Mouse (Mus musculus): ENCODE measurements at regions not wholly inside any gene's neighbourhood (a gene's known extent, or its start where the extent isn't known, plus 50 kb on each side); places are given as distances from the start of the nearest gene placed in this dataset.
"Not testable (repeated sequence)": the region's sequence is repeated elsewhere in the genome, so short reads cannot be mapped to it uniquely, and the experiment has no call there.

DNA sequence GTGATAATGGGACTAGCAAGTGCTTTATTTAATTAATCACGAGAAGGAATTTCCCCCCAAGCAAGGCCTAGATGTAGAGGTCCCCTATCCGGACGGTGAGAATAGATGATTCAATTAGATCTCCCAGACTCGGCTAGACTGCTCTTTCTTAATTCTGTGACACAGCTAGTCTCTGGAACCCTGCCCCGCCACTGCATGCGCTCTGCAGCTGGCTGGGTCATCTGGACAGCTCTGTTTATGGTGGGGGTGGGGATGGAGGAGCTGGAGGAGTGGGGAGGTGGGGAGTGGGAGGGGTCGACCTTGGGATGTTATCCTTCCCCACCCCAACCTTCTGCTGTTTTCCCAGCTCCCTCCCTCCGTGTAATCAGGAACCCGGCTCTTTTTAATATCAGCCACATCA is 147.5 kb upstream of the Sfswap start:
- Histone ChIP-seq H3K36me3 (no peaks in the 10 kb centered on the region), H3K4me3 (no peak overlapping the region), H3K27me3 (replicated peaks) (no peaks in the 10 kb centered on the region), H3K9ac (no peak overlapping the region), H3K4me1 (no peaks in the 10 kb centered on the region), H3K9me3 (no peaks in the 10 kb centered on the region), H3K4me2 (no peak overlapping the region), H3K27ac (replicated peaks) (no peak overlapping the region)
- no peak for ATAC-seq (ENCODE audit: extremely low read depth, insufficient number of reproducible peaks, low FRiP score, low TSS enrichment)
- 21% methylated on average over 9 of the region's 9 CpGs for WGBS

- Histone ChIP-seq H3K9me3 (no peaks in the 10 kb centered on the region), H3K36me3 (no peaks in the 10 kb centered on the region), H3K27me3 (replicated peaks) (no peaks in the 10 kb centered on the region), H3K27ac (replicated peaks) (no peak overlapping the region), H3K9ac (no peak overlapping the region), H3K4me3 (no peak overlapping the region), H3K4me2 (no peak overlapping the region), H3K4me1 (no peaks in the 10 kb centered on the region)
- 72% methylated on average over 5 of the region's 5 CpGs for WGBS
- ATAC-seq (ENCODE audit: extremely low read depth, insufficient number of reproducible peaks, low FRiP score, low TSS enrichment) = no peak
Measured at GRCm38 (mm10) chr5:129354877-129355276, 146.1 kb upstream of the Sfswap start.

- Histone ChIP-seq H3K36me3 (no peaks in the 10 kb centered on the region), H3K4me2 (no peak overlapping the region)
- no peak for ATAC-seq (ENCODE audit: extremely low read depth, insufficient number of reproducible peaks, low FRiP score, low TSS enrichment)
Measured at GRCm38 (mm10) chr5:129361527-129361926, 139.5 kb upstream of the Sfswap start.

DNA sequence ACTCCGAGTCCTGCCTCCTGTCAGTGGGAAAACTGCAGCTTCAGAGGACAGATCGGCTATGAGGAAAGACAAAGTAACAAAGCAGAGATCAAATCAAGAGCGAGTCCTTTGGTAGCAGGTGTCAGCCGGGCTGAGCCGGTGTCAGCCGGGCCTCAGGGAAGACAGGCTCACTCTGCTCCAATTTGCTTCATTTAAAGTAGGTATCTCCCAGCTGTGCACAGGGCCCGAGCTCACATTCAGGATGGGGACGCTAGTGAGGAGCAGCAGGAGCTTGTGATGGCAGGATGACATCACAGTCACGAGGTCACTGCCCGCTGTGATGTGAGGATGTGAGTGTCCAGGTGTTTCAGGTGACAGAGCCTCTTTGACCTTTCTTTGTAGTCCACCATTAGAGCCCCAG is 137.8 kb upstream of the Sfswap start:
- ATAC-seq (ENCODE audit: extremely low read depth, insufficient number of reproducible peaks, low FRiP score, low TSS enrichment) = no peak
- WGBS = 65% methylated on average over 10 of the region's 10 CpGs

More at GRCm38 (mm10) chr5:129361527-129361926, 139.5 kb upstream of the Sfswap start:
- Histone ChIP-seq H3K27ac (replicated peaks) (no peak overlapping the region), H3K9me3 (no peaks in the 10 kb centered on the region), H3K4me1 (no peaks in the 10 kb centered on the region), H3K9ac (no peak overlapping the region), H3K27me3 (replicated peaks) (no peaks in the 10 kb centered on the region), H3K4me3 (no peak overlapping the region)
- WGBS = 50% methylated on average over 2 of the region's 2 CpGs

GRCm38 (mm10) chr5:129365026-129365425 is 136.0 kb upstream of the Sfswap start:
- Histone ChIP-seq H3K27me3 (replicated peaks) (no peaks in the 10 kb centered on the region), H3K4me1 (no peaks in the 10 kb centered on the region), H3K36me3 (no peaks in the 10 kb centered on the region), H3K4me3 (no peak overlapping the region), H3K4me2 (no peak overlapping the region), H3K27ac (replicated peaks) (no peak overlapping the region), H3K9ac (no peak overlapping the region), H3K9me3 (no peaks in the 10 kb centered on the region)
- ATAC-seq (ENCODE audit: extremely low read depth, insufficient number of reproducible peaks, low FRiP score, low TSS enrichment) = no peak
- 65% methylated on average over 8 of the region's 8 CpGs for WGBS

More for the DNA sequence above, 137.8 kb upstream of the Sfswap start:
- Histone ChIP-seq H3K4me1 (no peaks in the 10 kb centered on the region), H3K27me3 (replicated peaks) (no peaks in the 10 kb centered on the region), H3K27ac (replicated peaks) (no peak overlapping the region), H3K4me3 (no peak overlapping the region), H3K4me2 (no peak overlapping the region), H3K9me3 (no peaks in the 10 kb centered on the region), H3K9ac (no peak overlapping the region), H3K36me3 (no peaks in the 10 kb centered on the region)

GRCm38 (mm10) chr5:129367266-129367665 is 133.8 kb upstream of the Sfswap start:
- Histone ChIP-seq H3K9me3 (no peaks in the 10 kb centered on the region), H3K9ac (no peak overlapping the region), H3K27ac (replicated peaks) (no peak overlapping the region), H3K4me3 (no peak overlapping the region), H3K27me3 (replicated peaks) (no peaks in the 10 kb centered on the region), H3K4me1 (no peaks in the 10 kb centered on the region), H3K36me3 (no peaks in the 10 kb centered on the region), H3K4me2 (no peak overlapping the region)
- 65% methylated on average over 13 of the region's 13 CpGs for WGBS
- ATAC-seq (ENCODE audit: extremely low read depth, insufficient number of reproducible peaks, low FRiP score, low TSS enrichment) = no peak

DNA sequence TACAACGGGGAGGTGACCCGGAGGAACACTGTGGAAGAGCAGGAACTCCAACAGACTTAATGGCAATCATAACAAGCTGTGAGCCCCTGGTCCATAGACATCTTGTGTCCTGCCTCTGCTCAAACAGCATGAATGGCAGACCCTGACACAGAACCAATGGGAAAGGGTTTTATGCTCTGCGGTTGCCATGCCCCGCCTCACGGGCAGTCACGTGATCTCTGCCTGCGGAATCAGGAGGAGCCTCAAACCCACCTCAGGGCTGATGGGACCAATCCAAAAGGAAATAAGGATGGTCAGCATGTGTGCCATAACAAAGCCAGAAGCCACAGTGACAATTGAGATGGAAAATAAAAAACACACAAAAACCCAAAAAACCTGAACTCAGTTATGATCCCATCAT is 120.2 kb upstream of the Sfswap start:
- H3K9me3 ChIP-seq = peaks cover 12% of the 10 kb centered on the region
- no peaks in the 10 kb centered on the region for H3K36me3 ChIP-seq
- H3K27ac ChIP-seq (replicated peaks) = no peak overlapping the region
- H3K4me2 ChIP-seq = no peak overlapping the region
- no peaks in the 10 kb centered on the region for H3K27me3 ChIP-seq (replicated peaks)
- H3K9ac ChIP-seq = no peak overlapping the region
- H3K4me3 ChIP-seq = no peak overlapping the region
- 85% methylated on average over 7 of the region's 7 CpGs for WGBS
- no peaks in the 10 kb centered on the region for H3K4me1 ChIP-seq
- ATAC-seq (ENCODE audit: extremely low read depth, insufficient number of reproducible peaks, low FRiP score, low TSS enrichment) = no peak

DNA sequence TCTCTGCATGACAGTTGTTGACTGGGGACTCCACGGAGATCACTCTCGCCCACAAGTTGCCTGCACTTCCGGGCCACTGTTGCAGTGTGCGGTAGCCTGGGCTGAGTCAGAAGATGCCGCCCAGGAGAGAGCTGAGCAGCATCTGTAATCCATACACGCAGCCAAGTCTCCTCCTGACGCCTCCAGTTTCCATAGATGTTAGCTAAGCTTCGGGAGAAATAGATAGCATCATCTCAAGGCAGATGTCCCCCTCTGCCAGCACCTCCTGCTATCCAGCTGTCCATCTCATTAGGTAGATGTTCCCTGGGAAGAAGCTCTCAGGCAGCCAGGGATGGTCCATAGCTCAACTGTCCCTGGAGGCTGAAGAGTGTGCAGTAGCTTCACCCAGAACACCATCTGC is 116.0 kb upstream of the Sfswap start:
- Histone ChIP-seq H3K27me3 (replicated peaks) (0 out of 2 replicates have a peak, but pooled peaks cover 8% of the 10 kb centered on the region), H3K9me3 (no peaks in the 10 kb centered on the region), H3K27ac (replicated peaks) (no peak overlapping the region), H3K36me3 (no peaks in the 10 kb centered on the region), H3K4me1 (0 out of 2 replicates have a peak, but pooled peaks cover 5% of the 10 kb centered on the region), H3K4me3 (no peak overlapping the region), H3K4me2 (no peak overlapping the region), H3K9ac (no peak overlapping the region)
- no peak for ATAC-seq (ENCODE audit: extremely low read depth, insufficient number of reproducible peaks, low FRiP score, low TSS enrichment)
- WGBS = 80% methylated on average over 8 of the region's 8 CpGs

GRCm38 (mm10) chr5:129385965-129386643 is 114.9 kb upstream of the Sfswap start:
- not testable (repeated sequence) for ATAC-seq (ENCODE audit: extremely low read depth, insufficient number of reproducible peaks, low FRiP score, low TSS enrichment); H3K4me1 ChIP-seq; H3K9me3 ChIP-seq; H3K36me3 ChIP-seq; H3K4me2 ChIP-seq; H3K27me3 ChIP-seq (replicated peaks); H3K4me3 ChIP-seq; H3K27ac ChIP-seq (replicated peaks); H3K9ac ChIP-seq
- 74% methylated on average over 2 of the region's 7 CpGs for WGBS

DNA sequence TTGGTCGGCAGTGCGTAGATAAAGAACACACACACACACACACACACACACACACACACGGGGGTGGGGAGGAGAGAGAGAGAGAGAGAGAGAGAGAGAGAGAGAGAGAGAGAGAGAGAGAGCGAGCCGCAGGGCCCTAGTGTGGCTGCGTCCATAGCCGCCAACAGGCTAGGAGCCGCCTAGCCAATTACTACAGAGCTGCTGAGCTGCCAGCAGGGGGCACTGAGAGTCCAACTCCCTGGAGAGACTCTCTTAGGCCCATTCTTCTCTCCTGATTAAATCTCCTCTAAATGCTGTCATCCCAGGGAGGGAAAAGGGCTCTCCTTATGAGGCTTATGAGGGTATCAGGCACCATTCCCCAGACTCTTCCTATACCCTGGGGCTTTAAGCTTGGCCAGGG is 114.3 kb upstream of the Sfswap start:
- H3K9me3 ChIP-seq; H3K9ac ChIP-seq; H3K4me1 ChIP-seq; H3K27ac ChIP-seq (replicated peaks); H3K4me3 ChIP-seq; H3K36me3 ChIP-seq; H3K4me2 ChIP-seq: not testable (repeated sequence)
- WGBS = no CpG with 5 or more reads among the region's 8 CpGs
- H3K27me3 ChIP-seq (replicated peaks) = peaks cover 13% of the 10 kb centered on the region; the same call in 1 of the 2 replicates
- ATAC-seq (ENCODE audit: extremely low read depth, insufficient number of reproducible peaks, low FRiP score, low TSS enrichment) = peak; percentile 51; the same call in 1 of the 2 replicates

DNA sequence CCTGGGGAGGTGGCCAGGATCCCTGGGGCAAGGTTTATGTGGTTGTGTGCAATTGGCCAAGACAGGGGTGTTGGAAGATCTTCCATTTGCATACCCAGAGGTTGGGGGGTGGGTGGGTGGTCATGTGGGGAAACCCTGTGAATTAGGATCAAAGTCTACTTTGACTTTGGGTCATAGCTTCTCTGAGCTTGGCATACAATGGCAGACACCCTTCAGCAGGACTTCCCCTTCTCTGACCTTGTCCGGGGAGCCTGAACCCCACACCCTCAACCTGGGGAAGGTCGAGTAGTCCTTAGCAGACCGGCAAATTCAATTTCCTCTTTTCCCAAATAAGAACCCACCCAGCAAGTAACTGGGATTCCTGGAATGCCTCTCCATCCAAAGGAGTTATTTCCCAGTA is 113.7 kb upstream of the Sfswap start:
- no peaks in the 10 kb centered on the region for H3K9me3 ChIP-seq
- 43% methylated on average over 3 of the region's 3 CpGs for WGBS
- H3K27me3 ChIP-seq (replicated peaks) = peaks cover 13% of the 10 kb centered on the region; the same call in 1 of the 2 replicates
- no peak overlapping the region for H3K27ac ChIP-seq (replicated peaks)
- H3K36me3 ChIP-seq = no peaks in the 10 kb centered on the region
- 0 out of 2 replicates have a peak, but pooled peaks cover 5% of the 10 kb centered on the region for H3K4me1 ChIP-seq
- H3K4me3 ChIP-seq = no peak overlapping the region
- no peak for ATAC-seq (ENCODE audit: extremely low read depth, insufficient number of reproducible peaks, low FRiP score, low TSS enrichment)
- H3K4me2 ChIP-seq = no peak overlapping the region
- H3K9ac ChIP-seq = no peak overlapping the region

DNA sequence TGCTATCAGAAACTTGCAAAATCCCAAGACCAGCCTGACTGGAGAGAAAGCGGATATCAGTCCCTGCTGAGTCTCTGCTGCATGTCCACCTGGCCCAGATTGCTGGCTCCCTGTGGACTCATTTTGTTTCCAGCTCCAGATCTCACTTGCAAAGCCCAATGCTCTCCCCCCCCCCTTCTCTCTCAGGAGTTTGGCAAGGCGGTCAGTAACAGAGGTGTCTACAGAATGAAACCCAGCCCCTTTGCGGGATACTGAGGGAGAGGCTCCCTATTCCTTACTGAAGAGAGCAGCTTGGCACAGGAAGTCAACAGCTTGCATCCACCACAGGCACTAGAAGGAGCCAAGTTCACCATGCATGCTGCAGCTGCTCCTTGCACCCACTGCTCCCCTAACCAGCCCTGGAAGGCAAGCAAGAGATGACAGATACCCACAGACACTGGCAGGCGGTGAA is 110.1 kb upstream of the Sfswap start:
- no peak overlapping the region for H3K4me3 ChIP-seq
- H3K4me1 ChIP-seq = 0 out of 2 replicates have a peak, but pooled peaks cover 5% of the 10 kb centered on the region
- no peak overlapping the region for H3K27ac ChIP-seq (replicated peaks)
- no peak overlapping the region for H3K4me2 ChIP-seq
- 51% methylated on average over 4 of the region's 4 CpGs for WGBS
- ATAC-seq (ENCODE audit: extremely low read depth, insufficient number of reproducible peaks, low FRiP score, low TSS enrichment) = no peak
- no peaks in the 10 kb centered on the region for H3K36me3 ChIP-seq
- H3K9me3 ChIP-seq = no peaks in the 10 kb centered on the region
- peaks cover 13% of the 10 kb centered on the region; the same call in 1 of the 2 replicates for H3K27me3 ChIP-seq (replicated peaks)
- H3K9ac ChIP-seq = no peak overlapping the region
